Mouse (Mus musculus) cerebellum, postnatal 4 days (tissue): Measurements from ENCODE around the gene Lama4.

Source experiments
- DNase-seq, 2 experiments: peaks; one replicate each; pipeline ENCODE4 v3.0.0; 2022; ENCODE audit warnings: low spot score in 2 of 2, mixed read lengths in 1 of 2

Lama4 gene

DNA sequence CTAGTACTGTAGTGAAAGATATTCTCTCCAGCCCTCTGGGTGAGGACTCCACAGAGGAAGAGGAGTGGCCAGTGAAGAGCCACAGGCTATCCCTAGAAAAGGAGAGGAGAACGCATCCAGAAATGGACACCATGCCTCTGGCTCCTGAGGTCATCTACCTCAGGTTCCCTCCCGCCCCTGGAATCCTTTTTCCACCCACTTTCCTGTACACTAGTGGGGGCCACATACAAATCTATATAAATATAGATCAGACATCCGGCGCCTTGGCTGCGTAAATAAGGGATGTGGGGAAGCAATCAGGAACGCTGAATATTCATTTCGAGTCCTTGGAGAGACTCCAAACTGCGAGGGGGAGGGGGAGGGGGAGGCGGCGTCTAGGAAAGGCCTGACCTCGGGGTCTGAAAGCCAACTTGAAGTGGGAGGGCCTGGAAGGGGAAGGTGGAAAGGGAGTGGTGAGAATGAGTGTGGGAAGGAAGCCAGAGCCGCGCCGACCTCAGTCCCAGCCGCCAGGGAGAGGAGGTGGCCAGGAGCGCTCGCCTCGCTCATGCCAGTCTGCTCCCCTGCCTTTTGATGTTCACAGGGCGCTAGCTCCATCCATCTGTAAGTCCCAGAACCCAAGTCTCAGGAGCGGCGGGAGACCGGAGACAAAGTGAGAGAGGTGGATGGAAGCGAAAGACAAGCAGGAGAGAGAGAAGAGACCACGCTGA, at the start of gene Lama4:
Gene Lama4, plus strand, starts transcription at position 441 of the 707 bp plus-strand sequence.
- peak in 1 of 2 experiments; percentile 28 for DNase-seq

GRCm38 (mm10) chr10:38916027-38916617, 49.2 kb upstream of the Lama4 start:
- DNase-seq = no peak

DNA sequence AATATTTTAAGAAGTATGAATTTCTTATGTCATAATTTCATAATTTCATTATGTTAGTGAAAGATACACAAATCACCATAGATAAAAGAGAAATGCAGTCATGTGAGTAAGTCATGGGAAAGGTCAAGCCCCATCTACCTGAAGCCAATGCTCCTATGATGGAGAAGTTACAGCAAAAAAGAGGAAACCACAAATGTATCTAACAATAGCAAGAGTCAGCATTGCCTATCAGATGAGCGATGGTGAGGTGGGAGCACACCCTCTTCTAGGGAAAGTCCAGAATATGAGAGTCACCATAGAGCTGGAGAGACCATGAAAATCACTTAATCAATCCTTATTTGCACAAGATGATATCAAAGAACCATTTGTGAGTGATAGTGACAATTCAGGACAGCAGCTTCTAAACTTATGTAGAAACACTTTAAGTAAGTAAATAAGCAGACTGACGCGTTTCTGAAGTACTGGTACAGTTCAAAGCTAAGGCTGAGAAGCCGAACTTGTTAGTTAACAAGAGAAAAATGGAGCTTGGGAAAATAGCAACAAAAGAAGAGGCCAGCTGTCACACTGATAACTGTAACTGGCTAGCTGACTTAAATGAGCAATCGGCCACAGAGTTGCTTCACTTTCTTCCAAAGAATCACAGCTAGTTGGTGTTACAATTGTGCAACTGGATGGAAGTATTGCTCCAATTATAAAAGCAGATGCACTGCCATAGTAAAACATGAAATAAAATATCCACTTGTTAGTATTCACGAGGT, 36.2 kb upstream of the Lama4 start:
- no peak for DNase-seq

DNA sequence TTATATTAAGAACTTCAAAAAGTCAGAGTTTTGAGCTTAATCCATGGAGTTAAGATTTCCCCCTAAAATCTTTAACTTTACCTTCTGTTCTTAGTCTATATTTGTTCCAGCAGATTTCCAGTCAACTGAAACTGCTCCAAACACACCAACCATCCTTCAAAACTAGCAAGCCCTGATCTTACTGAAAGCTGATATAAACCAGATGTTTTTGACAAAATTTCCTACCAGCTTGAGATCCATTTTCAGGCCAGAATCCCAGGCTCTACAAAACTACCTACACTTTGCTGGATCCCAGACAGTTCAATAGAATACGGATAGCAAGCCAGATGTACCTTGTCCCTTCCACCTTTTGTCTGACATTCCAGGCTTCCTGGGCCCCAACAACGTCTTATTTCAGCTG, 20.6 kb upstream of the Lama4 start:
- no peak for DNase-seq

- no peak for DNase-seq
Measured at GRCm38 (mm10) chr10:38961920-38962319, 3.4 kb upstream of the Lama4 start.

DNA sequence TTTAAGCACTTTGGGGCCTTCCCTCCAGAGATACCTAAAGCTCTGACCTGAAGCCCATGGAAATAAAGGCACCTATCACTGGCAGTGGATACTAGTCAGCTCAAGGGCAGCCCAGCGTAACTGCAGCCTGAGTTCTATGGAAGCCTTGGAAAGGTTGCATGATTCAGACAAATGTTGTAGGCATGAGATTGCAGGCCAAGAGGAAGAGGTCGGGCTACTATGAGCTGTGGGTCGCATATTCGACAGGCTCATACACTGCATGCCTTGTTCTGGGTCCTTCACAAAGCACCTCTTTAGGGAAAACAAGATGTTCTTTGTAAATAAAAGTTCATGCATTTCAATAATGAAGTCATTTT, 618 bp upstream of the Lama4 start:
- no peak for DNase-seq

DNA sequence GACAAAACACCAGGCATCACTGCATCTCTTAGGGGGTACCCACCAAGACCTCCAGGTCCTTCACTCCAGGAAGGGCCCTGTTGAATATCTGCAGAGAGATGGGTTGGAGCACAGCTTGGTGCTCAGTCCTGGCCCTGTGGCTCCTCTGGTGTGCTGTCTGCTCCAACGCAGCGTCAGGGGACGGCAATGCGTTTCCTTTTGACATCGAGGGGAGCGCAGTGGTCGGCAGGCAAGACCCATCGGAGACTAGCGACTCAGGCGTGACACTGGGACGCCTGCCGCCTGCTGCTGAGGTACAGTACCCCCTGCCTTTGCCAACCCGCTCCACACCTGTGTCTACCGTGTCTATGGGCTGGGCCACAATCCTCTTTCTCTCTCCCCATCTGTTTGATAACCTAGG, 542 bp downstream of the Lama4 start:
- DNase-seq = no peak

DNA sequence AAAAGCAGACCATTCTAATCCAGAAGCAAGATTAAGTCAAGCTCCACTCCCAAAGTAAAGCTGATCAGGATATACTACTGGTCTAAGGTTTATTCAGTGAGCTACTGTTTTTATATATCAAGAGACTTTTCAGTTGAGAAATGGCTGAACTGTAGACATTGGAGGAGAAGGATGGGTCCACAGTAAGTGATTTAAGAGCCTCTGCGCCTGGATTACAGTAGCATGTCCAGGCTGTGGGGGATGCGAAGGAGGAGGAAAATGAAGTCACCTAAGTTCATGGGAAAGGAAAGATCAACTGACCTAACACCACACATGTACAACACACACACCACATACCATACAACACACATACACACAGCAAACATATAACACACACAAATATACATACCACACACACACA, 1.3 kb downstream of the Lama4 start:
- DNase-seq = no peak

GRCm38 (mm10) chr10:38968326-38969072, 3.2 kb downstream of the Lama4 start:
- no peak for DNase-seq

GRCm38 (mm10) chr10:38969543-38969942, 4.2 kb downstream of the Lama4 start:
- DNase-seq = no peak

GRCm38 (mm10) chr10:38969975-38970374, 4.7 kb downstream of the Lama4 start:
- DNase-seq = no peak

DNA sequence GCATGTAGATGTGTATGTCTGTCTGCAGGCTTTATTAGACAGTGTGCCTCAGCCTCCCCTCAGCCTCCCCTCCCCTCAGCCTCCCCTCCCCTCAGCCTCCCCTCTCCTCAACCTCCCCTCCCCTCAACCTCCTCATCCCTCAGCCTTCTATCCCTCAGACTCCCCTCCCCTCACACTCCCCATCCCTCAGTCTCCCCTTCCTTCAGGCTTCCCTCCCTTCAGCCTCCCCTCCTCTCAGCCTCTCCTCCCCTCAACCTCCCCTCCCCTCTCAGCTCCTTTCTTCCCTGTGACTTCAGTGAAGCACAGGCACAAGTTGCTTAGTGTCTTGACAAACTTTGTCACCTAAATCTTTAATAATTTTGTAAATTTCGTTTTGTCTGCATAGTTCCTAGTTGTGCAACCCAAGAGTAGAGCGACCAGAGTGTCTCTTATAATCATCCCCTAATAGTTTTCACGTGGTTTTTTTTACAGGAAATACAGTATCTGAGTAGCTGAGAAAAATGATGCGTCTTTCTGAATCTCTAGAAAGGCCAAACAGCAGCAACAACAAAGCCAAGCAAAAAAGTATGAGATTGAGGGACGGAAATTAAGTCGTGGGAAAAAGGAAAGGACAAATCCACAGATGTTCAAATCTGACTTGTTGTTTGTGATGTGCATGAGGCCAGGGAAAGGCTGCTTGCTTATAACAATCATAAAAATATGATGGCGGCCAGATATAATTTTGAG, 7.1 kb downstream of the Lama4 start:
- no peak for DNase-seq

DNA sequence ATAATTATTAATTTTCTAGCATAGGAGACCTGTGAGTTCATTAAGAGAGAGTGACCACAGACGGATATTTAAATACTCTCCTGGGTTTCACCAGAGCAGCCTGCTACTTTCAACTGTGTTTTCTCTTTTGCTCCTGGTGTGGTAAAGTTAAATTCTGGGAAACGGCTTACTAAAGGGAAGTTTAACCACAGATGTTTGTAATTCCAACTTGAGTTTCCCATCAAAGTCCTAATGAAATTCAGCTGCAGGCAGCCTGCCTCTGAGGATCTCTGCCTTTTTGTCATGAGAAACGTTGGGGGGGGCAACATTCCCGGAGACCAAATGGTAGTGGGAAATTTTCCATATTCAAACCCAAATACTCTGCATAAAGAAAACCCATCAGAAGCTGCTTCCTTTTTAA, 7.7 kb downstream of the Lama4 start:
- no peak for DNase-seq

GRCm38 (mm10) chr10:38978195-38978594, 12.9 kb downstream of the Lama4 start:
- DNase-seq = no peak

- DNase-seq = no peak
Measured at GRCm38 (mm10) chr10:38979699-38980098, 14.4 kb downstream of the Lama4 start.

DNA sequence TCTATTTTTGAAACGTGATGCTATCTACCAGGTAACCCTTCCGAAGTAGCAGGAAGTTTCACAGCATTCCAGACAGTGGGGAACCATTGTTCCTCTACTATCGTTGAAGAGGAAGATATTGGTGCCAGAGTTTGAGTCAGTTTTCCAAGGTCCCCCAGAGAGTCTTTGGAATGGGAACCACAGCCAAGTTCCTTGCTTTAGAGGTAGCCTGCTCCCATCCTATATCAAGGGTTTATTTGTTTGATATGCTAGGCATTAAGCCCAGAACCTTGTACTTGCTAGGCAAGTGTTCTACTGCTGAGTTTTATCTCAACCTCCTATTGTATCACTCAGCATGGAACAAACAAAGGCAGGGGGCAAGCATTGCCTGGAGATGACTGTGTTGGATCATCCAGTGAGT, 15.7 kb downstream of the Lama4 start:
- no peak for DNase-seq

DNA sequence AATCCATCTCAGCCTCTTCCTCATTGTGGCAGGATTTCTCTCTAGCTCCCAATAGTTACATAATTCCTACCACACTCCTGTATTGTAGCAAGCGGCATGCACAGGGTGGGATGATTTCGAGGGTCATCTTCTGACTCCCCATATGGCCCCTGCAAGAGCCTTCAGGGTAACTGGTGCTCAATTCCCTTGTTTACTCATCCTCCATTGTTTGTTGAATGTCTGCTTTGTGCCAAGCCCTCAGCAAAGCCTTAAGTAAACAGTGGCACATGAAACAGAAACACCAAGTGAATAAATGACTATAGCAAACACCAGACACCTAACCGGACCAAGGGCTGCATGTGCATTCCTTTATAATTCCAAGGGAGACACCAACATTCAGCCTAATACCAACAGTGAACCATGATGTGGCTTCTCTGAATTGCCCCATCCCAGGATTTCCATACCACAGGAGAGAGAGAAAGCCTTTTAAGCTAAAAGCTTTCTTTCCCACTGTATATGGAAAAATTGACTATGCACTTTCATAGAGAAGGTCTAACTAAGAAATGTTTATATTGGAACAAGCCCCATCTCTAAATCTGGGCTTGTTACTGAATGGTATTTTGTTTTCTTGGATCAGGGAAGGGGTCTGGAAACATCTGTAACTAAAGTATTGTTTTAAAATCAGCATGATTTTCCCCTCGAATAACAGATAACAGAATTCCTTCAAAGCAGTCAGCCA, 19.2 kb downstream of the Lama4 start:
- no peak for DNase-seq

DNA sequence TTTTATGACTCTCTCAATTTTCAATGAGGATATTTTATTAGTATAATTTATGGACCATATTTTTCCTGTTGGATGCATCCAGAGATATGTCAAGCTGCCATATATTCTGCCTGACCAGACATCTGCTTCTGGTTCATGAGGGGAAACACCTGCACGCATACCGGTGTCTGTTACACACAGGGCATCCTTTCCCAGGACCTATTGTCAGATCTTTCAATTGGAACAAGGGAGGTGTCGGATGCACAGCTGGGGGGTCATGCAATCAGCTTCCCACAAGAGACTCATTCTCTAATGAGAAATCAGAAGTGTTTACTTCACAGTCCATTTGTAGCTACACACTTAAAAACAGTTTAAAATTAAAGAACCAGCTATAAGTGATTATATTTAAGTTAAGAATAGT, 20.7 kb downstream of the Lama4 start:
- no peak for DNase-seq

DNA sequence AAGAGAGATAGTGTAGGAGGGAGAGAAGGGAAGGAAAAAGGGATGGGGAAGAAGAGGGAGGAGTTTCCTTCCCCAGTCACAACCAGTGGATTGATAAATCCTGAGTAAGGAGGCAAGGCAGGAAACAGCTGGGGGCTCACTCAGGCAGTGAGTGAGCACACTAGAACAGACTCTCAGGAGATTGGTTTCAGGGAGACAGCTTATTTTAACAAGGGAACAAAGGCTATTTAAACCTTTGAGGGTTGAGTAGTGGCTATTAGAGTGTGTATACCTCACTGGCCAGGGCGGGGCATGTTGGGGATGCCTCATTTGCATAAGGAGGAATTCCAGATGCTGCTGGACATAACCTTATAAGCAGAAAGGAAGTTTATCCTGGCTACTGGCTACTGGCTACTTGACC, 27.5 kb downstream of the Lama4 start:
- no peak for DNase-seq

DNA sequence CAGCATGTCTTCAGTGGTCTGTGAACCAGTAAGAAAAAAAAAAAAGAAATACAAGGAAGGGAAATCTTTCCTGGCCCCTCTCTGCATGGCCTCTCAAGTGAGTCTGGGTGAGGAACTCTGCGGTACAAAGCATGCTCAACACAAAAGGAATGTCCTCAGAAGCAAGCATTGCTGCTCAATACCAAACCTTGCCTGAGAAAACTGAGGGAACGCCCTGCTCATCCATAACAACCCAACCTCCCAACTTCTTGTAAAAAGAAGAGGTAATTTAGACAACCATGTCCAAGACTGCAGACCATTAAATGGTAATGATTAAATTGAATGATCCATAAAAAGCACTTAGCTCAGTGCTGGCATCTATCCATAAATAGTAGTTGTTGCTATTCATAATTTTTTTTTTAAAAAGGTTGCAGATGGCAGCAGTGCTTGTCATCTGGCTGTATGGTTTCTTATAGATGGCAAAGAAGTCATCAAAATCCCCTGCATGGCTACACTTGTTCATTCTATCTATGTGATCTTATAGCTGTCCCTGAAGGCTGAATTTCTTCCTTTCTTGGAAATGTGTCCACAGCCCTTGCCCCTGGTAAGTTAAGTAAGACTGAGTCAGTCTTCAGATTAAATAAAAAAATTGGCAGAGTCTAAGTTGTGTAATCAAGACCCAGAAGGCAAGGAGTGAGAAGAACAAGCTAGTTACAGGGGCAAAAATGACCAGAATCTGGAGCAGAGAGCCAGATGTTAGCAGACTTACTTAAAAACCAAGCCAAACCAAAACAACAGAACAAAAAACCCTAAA, 28.5 kb downstream of the Lama4 start:
- no peak for DNase-seq
